Mouse (Mus musculus) forebrain, embryonic 16.5 days (tissue): ENCODE measurements around the gene Snx29. TPM values are rescaled to one million over a fixed set of nuclear protein-coding genes. Genes with fewer than 3 reads are reported as not detected.
A peak's percentile ranks its signal among the peaks of the same experiment; 100 is the strongest.

Experiments
- ATAC-seq: fragments of 200-750 bp; cut with Nextera tagmentation; 2 replicates; pipeline ENCODE4 v1.8.0; 2017; ENCODE audit warnings: mild to moderate bottlenecking, moderate library complexity
- H3K27ac ChIP-seq: fragments of 300-500 bp; sonication (generic); 2 replicates; pipeline ENCODE4 v1.5.1; 2014; ENCODE audit warnings: low read length, control low read depth
- H3K27me3 ChIP-seq: fragments of 300-500 bp; sonication (generic); replicated peaks from 2 replicates; pipeline ENCODE4 v1.6.1; 2014; ENCODE audit warnings: low read length; ENCODE audit not compliant: control insufficient read depth, insufficient read depth
- H3K36me3 ChIP-seq: fragments of 300-500 bp; sonication (generic); 2 replicates; pipeline ENCODE4 v1.6.1; 2014; ENCODE audit not compliant: control insufficient read depth, insufficient read depth
- H3K4me1 ChIP-seq: fragments of 300-500 bp; sonication (generic); replicated peaks from 2 replicates; pipeline ENCODE4 v1.6.1; 2014; ENCODE audit warnings: low read length; ENCODE audit not compliant: control insufficient read depth, insufficient read depth
- H3K4me2 ChIP-seq: fragments of 300-500 bp; sonication (generic); 2 replicates; pipeline ENCODE4 v1.6.1; 2014; ENCODE audit warnings: mild to moderate bottlenecking, low read length, control low read depth
- H3K4me3 ChIP-seq: fragments of 300-500 bp; sonication (generic); replicated peaks from 2 replicates; pipeline ENCODE4 v1.5.1; 2014; ENCODE audit warnings: mild to moderate bottlenecking, low read length, control low read depth
- H3K9ac ChIP-seq: fragments of 300-500 bp; sonication (generic); replicated peaks from 2 replicates; pipeline ENCODE4 v1.6.1; 2014; ENCODE audit warnings: low read depth, low read length, control low read depth
- H3K9me3 ChIP-seq: fragments of 300-500 bp; sonication (generic); 2 replicates; pipeline ENCODE4 v1.6.1; 2016; ENCODE audit warnings: low read length; ENCODE audit not compliant: control insufficient read depth
- WGBS: fragments of 180-500 bp; shearing (Covaris S2); extraction: QIAGEN DNeasy Blood & Tissue Kit; methylation state at CpG from one replicate; pipeline ENCODE4 v1.1.7; 2014; 5-methylcytosine and 5-hydroxymethylcytosine counted together
- polyA plus RNA-seq: library from polyadenylated mRNA; unstranded; fragments of >200 nt; fragmentation: Nextera tagmentation; extraction: Ambion mirVana; gene quantifications from 2 replicates; pipeline ENCODE4 v1.2.1, GENCODE M21; 2015

Snx29 gene
- polyA plus RNA-seq, 1 experiment from 2014 or later, result 18.5 TPM

GRCm38 (mm10) chr16:11303741-11304140 is 19.0 kb upstream of the Snx29 start:
- H3K9me3 ChIP-seq, result no peaks in the 10 kb centered on the region
- H3K27me3 ChIP-seq, result no peaks in the 10 kb centered on the region

GRCm38 (mm10) chr16:11305531-11305930 is 17.2 kb upstream of the Snx29 start:
- no peak for ATAC-seq
- 93% methylated on average over 2 of the region's 2 CpGs for WGBS
- Histone ChIP-seq H3K36me3 (no peaks in the 10 kb centered on the region), H3K4me2 (no peak overlapping the region), H3K27me3 (no peaks in the 10 kb centered on the region), H3K4me1 (no peaks in the 10 kb centered on the region), H3K4me3 (no peak overlapping the region), H3K9ac (no peak overlapping the region), H3K9me3 (no peaks in the 10 kb centered on the region), H3K27ac (no peak overlapping the region)

More at GRCm38 (mm10) chr16:11303741-11304140, 19.0 kb upstream of the Snx29 start:
- ATAC-seq, result no peak
- Histone ChIP-seq H3K4me2 (no peak overlapping the region), H3K4me3 (no peak overlapping the region), H3K9ac (no peak overlapping the region), H3K4me1 (no peaks in the 10 kb centered on the region), H3K36me3 (no peaks in the 10 kb centered on the region), H3K27ac (no peak overlapping the region)

GRCm38 (mm10) chr16:11313512-11313911 is 9.2 kb upstream of the Snx29 start, which contains the start of gene Tnfrsf17:
Tnfrsf17 (plus strand) TSS chr16:11313812.
- H3K4me3 ChIP-seq, result no peak within 1 kb of the TSS
- no peak for ATAC-seq
- H3K9ac ChIP-seq, result no peak within 1 kb of the TSS
- no peaks in the 10 kb centered on the region for H3K36me3 ChIP-seq
- H3K9me3 ChIP-seq, result no peaks in the 10 kb centered on the region
- H3K27ac ChIP-seq, result no peak within 1 kb of the TSS
- H3K27me3 ChIP-seq, result no peaks in the 10 kb centered on the region
- no peaks in the 10 kb centered on the region for H3K4me1 ChIP-seq
- WGBS, result 69% methylated on average over 7 of the region's 7 CpGs
- no peak within 1 kb of the TSS for H3K4me2 ChIP-seq

- no peaks in the 10 kb centered on the region for H3K4me1 ChIP-seq
- H3K36me3 ChIP-seq, result no peaks in the 10 kb centered on the region
- 80% methylated on average over 5 of the region's 5 CpGs for WGBS
- H3K9ac ChIP-seq, result no peak overlapping the region
- H3K27me3 ChIP-seq, result no peaks in the 10 kb centered on the region
- H3K27ac ChIP-seq, result no peak overlapping the region
- no peaks in the 10 kb centered on the region for H3K9me3 ChIP-seq
- H3K4me3 ChIP-seq, result no peak overlapping the region
- ATAC-seq, result no peak
- H3K4me2 ChIP-seq, result no peak overlapping the region
These were observed 6.9 kb upstream of the Snx29 start for GRCm38 (mm10) chr16:11315786-11316320.

GRCm38 (mm10) chr16:11316748-11317147 is 6.0 kb upstream of the Snx29 start:
- whole genome bisulfite sequencing, result 74% methylated on average over 5 of the region's 5 CpGs
- no peak overlapping the region for H3K4me2 ChIP-seq

GRCm38 (mm10) chr16:11317324-11317723 is 5.4 kb upstream of the Snx29 start:
- WGBS, result 77% methylated on average over 6 of the region's 6 CpGs

More at GRCm38 (mm10) chr16:11316748-11317147, 6.0 kb upstream of the Snx29 start:
- no peak for ATAC-seq
- H3K27ac ChIP-seq, result no peak overlapping the region
- no peaks in the 10 kb centered on the region; the same call in 1 of the 2 replicates for H3K4me1 ChIP-seq
- H3K4me3 ChIP-seq, result no peak overlapping the region
- H3K27me3 ChIP-seq, result no peaks in the 10 kb centered on the region
- no peaks in the 10 kb centered on the region for H3K9me3 ChIP-seq
- H3K9ac ChIP-seq, result no peak overlapping the region
- H3K36me3 ChIP-seq, result no peaks in the 10 kb centered on the region

GRCm38 (mm10) chr16:11323324-11324051 is 780 bp downstream of the Snx29 start:
- peak overlapping the region; percentile 95 for H3K4me2 ChIP-seq
- H3K4me3 ChIP-seq, result peak overlapping the region; percentile 73
- H3K4me1 ChIP-seq, result peaks cover 15% of the 10 kb centered on the region
- H3K9ac ChIP-seq, result peak overlapping the region; percentile 87
- peak; percentile 46; the same call in 1 of the 2 replicates for ATAC-seq
- no peaks in the 10 kb centered on the region for H3K27me3 ChIP-seq
- no peaks in the 10 kb centered on the region for H3K9me3 ChIP-seq
- WGBS, result 3% methylated on average over 17 of the region's 17 CpGs
- no peaks in the 10 kb centered on the region for H3K36me3 ChIP-seq
- peak overlapping the region; percentile 91 for H3K27ac ChIP-seq

More at GRCm38 (mm10) chr16:11317324-11317723, 5.4 kb upstream of the Snx29 start:
- no peak overlapping the region for H3K4me3 ChIP-seq
- H3K27me3 ChIP-seq, result no peaks in the 10 kb centered on the region
- H3K36me3 ChIP-seq, result no peaks in the 10 kb centered on the region
- no peak overlapping the region for H3K4me2 ChIP-seq
- H3K27ac ChIP-seq, result no peak overlapping the region
- no peak overlapping the region for H3K9ac ChIP-seq
- H3K9me3 ChIP-seq, result no peaks in the 10 kb centered on the region
- ATAC-seq, result no peak
- peaks cover 6% of the 10 kb centered on the region for H3K4me1 ChIP-seq

GRCm38 (mm10) chr16:11330081-11330800 is 7.5 kb downstream of the Snx29 start:
- no peak overlapping the region for H3K4me3 ChIP-seq
- H3K27me3 ChIP-seq, result no peaks in the 10 kb centered on the region
- no peaks in the 10 kb centered on the region for H3K4me1 ChIP-seq
- no peaks in the 10 kb centered on the region for H3K36me3 ChIP-seq
- H3K27ac ChIP-seq, result no peak overlapping the region
- 94% methylated on average over 3 of the region's 3 CpGs for WGBS
- ATAC-seq, result no peak
- H3K9ac ChIP-seq, result no peak overlapping the region
- no peaks in the 10 kb centered on the region for H3K9me3 ChIP-seq
- no peak overlapping the region for H3K4me2 ChIP-seq

- no peaks in the 10 kb centered on the region for H3K27me3 ChIP-seq
- no peaks in the 10 kb centered on the region for H3K9me3 ChIP-seq
- WGBS, result 81% methylated on average over 1 of the region's 1 CpGs
- H3K27ac ChIP-seq, result no peak overlapping the region
- H3K4me1 ChIP-seq, result no peaks in the 10 kb centered on the region
- H3K4me3 ChIP-seq, result no peak overlapping the region
- no peak overlapping the region for H3K9ac ChIP-seq
- ATAC-seq, result no peak
- H3K4me2 ChIP-seq, result no peak overlapping the region
- H3K36me3 ChIP-seq, result no peaks in the 10 kb centered on the region
These were observed 8.3 kb downstream of the Snx29 start for GRCm38 (mm10) chr16:11331030-11331429.
